In genomic region chr5:34191021-34191420, GRCm38 (mm10) we compare ENCODE assay signal across 11 mouse cellular contexts. TPM values are rescaled to one million over a fixed set of nuclear protein-coding genes. Genes with fewer than 3 reads are reported as not detected.
DNase-seq lines count a peak whose midpoint lies in the region; ATAC-seq and TF ChIP-seq lines count a peak whose summit lies in the region.
"Had no signal": no experiment of that assay in that cellular context is flagged by ENCODE, and none has a peak within 500 bp of the region (broad histone marks: within the 10 kb centered on the region; RNA-seq: fewer than 3 reads in every experiment).

No protein-coding gene starts in this region.

- no peaks in the 10 kb centered on the region for H3K27me3 ChIP-seq in kidney, embryonic 16.5 days (ENCODE audit: insufficient read depth, low read length)
- H3K27me3 ChIP-seq in lung, embryonic 15.5 days: no peaks in the 10 kb centered on the region
- no peaks in the 10 kb centered on the region for H3K27me3 ChIP-seq in intestine, postnatal 0 days (replicated peaks; ENCODE audit: control insufficient read depth, insufficient read depth, low read length)
- H3K27me3 ChIP-seq: heart, embryonic 15.5 days; neural tube, embryonic 12.5 days had no signal

- DNase-seq in kidney, adult 18-20 months: peak; percentile 71
- peak; percentile 51 for DNase-seq in Muller cell, postnatal 12 days (ENCODE audit: inconsistent ontology term)
- peak; percentile 57 for DNase-seq in adrenal gland, postnatal 25 days
- no peak for DNase-seq in spleen, postnatal 4 days (ENCODE audit: low spot score in 2 of 2)
- no peak for DNase-seq in right cerebral cortex, postnatal 14 days
- DNase-seq: liver, postnatal 0 days had no signal

- WGBS in kidney, embryonic 16.5 days: 54% methylated on average over 4 of the region's 4 CpGs
- 39% methylated on average over 4 of the region's 4 CpGs for WGBS in lung, embryonic 15.5 days
- WGBS in intestine, postnatal 0 days: 57% methylated on average over 4 of the region's 4 CpGs

- no peak overlapping the region for H3K4me2 ChIP-seq in kidney, embryonic 16.5 days (replicated peaks; ENCODE audit: low read depth, low read length)
- no peak overlapping the region for H3K4me2 ChIP-seq in lung, embryonic 15.5 days
- H3K4me2 ChIP-seq in intestine, postnatal 0 days (replicated peaks; ENCODE audit: low read depth): no peak overlapping the region
- H3K4me2 ChIP-seq: heart, embryonic 15.5 days; neural tube, embryonic 12.5 days had no signal

- no peak for TF ChIP-seq CTCF in intestine, postnatal 0 days (IDR thresholded peaks at IDR 0.05; ENCODE audit: low read depth)

- H3K36me3 ChIP-seq in kidney, embryonic 16.5 days (ENCODE audit: insufficient read depth, low read length): no peaks in the 10 kb centered on the region
- H3K36me3 ChIP-seq in lung, embryonic 15.5 days: no peaks in the 10 kb centered on the region
- H3K36me3 ChIP-seq in intestine, postnatal 0 days (ENCODE audit: control insufficient read depth, insufficient read depth): no peaks in the 10 kb centered on the region
- H3K36me3 ChIP-seq: heart, embryonic 15.5 days; neural tube, embryonic 12.5 days had no signal

- no peak for ATAC-seq in kidney, embryonic 16.5 days (ENCODE audit: low FRiP score, low TSS enrichment)
- ATAC-seq in lung, embryonic 15.5 days (ENCODE audit: borderline replicate concordance, extremely low read depth, low FRiP score, low TSS enrichment): no peak
- no peak for ATAC-seq in intestine, postnatal 0 days
- ATAC-seq: liver, postnatal 0 days had no signal

- peaks cover 16% of the 10 kb centered on the region for H3K4me1 ChIP-seq in kidney, embryonic 16.5 days (ENCODE audit: insufficient read depth, low read length)
- peaks cover 28% of the 10 kb centered on the region for H3K4me1 ChIP-seq in lung, embryonic 15.5 days
- H3K4me1 ChIP-seq in intestine, postnatal 0 days (replicated peaks; ENCODE audit: control insufficient read depth, insufficient read depth, low read length): no peaks in the 10 kb centered on the region; the same call in none of the 2 replicates

- no peak overlapping the region for H3K4me3 ChIP-seq in kidney, embryonic 16.5 days (ENCODE audit: low read length)
- no peak overlapping the region for H3K4me3 ChIP-seq in lung, embryonic 15.5 days
- no peak overlapping the region for H3K4me3 ChIP-seq in intestine, postnatal 0 days (ENCODE audit: low read depth, low read length)
- H3K4me3 ChIP-seq: heart, embryonic 15.5 days; neural tube, embryonic 12.5 days had no signal

- H3K9ac ChIP-seq in kidney, embryonic 16.5 days (replicated peaks; ENCODE audit: low read length): no peak overlapping the region
- H3K9ac ChIP-seq in lung, embryonic 15.5 days: no peak overlapping the region
- H3K9ac ChIP-seq in intestine, postnatal 0 days (ENCODE audit: low read depth, low read length): no peak overlapping the region
- H3K9ac ChIP-seq: heart, embryonic 15.5 days; liver, postnatal 0 days; neural tube, embryonic 12.5 days had no signal

- no peaks in the 10 kb centered on the region for H3K9me3 ChIP-seq in kidney, embryonic 16.5 days (ENCODE audit: low read length)
- no peaks in the 10 kb centered on the region for H3K9me3 ChIP-seq in lung, embryonic 15.5 days
- no peaks in the 10 kb centered on the region for H3K9me3 ChIP-seq in intestine, postnatal 0 days (ENCODE audit: control insufficient read depth)
- H3K9me3 ChIP-seq: heart, embryonic 15.5 days; neural tube, embryonic 12.5 days had no signal

- H3K27ac ChIP-seq in kidney, embryonic 16.5 days (ENCODE audit: low read length): no peak overlapping the region
- 0 out of 2 replicates have a peak overlapping the region, but pooled peaks have one; percentile 1 for H3K27ac ChIP-seq in lung, embryonic 15.5 days
- no peak overlapping the region for H3K27ac ChIP-seq in intestine, postnatal 0 days (ENCODE audit: low read depth, low read length)
- H3K27ac ChIP-seq: heart, embryonic 15.5 days; neural tube, embryonic 12.5 days had no signal

RNA-seq across cellular contexts. Expression of gene Mxd4, which starts 3.5 kb away (rescaled TPM):
- polyA plus RNA-seq in kidney, embryonic 16.5 days (2015; fragmentation: Nextera tagmentation; extraction: Ambion mirVana): 50.2 and 50.9 TPM in 2 replicates
- 144 and 161 TPM in 2 replicates for total RNA-seq in adrenal gland, postnatal 25 days (2021)
- 44.5 and 50.0 TPM in 2 replicates for polyA plus RNA-seq in lung, embryonic 15.5 days (2015; fragmentation: Nextera tagmentation; extraction: Ambion mirVana)
- 14.1 and 17.7 TPM in 2 replicates for polyA plus RNA-seq in intestine, postnatal 0 days (2015; fragmentation: Nextera tagmentation; extraction: Ambion mirVana)

RNA-seq across cellular contexts. Expression of gene Haus3, which starts 21.7 kb away (rescaled TPM):
- 33.7 and 36.0 TPM in 2 replicates for polyA plus RNA-seq in kidney, embryonic 16.5 days (2015; fragmentation: Nextera tagmentation; extraction: Ambion mirVana)
- total RNA-seq in adrenal gland, postnatal 25 days (2021): 10.1 and 12.5 TPM in 2 replicates
- polyA plus RNA-seq in lung, embryonic 15.5 days (2015; fragmentation: Nextera tagmentation; extraction: Ambion mirVana): 42.2 and 43.9 TPM in 2 replicates
- 9.6 and 10.1 TPM in 2 replicates for polyA plus RNA-seq in intestine, postnatal 0 days (2015; fragmentation: Nextera tagmentation; extraction: Ambion mirVana)

RNA-seq across cellular contexts. Expression of gene Poln, which starts 21.8 kb away (rescaled TPM):
- 0.45 and 1.2 TPM in 2 replicates for polyA plus RNA-seq in kidney, embryonic 16.5 days (2015; fragmentation: Nextera tagmentation; extraction: Ambion mirVana)
- 9.4 and 13.0 TPM in 2 replicates for total RNA-seq in adrenal gland, postnatal 25 days (2021)
- polyA plus RNA-seq in lung, embryonic 15.5 days (2015; fragmentation: Nextera tagmentation; extraction: Ambion mirVana): 0.60 and 1.2 TPM in 2 replicates
- 0.41 TPM in 1 of 2 replicates, not detected in the other for polyA plus RNA-seq in intestine, postnatal 0 days (2015; fragmentation: Nextera tagmentation; extraction: Ambion mirVana)

Comparison
In these comparisons a context has a peak if more than half of its experiments do, and no peak if none do; other contexts are left out.
1. DNase-seq: peak in kidney, adult 18-20 months (single experiment), Muller cell, postnatal 12 days (single experiment) and adrenal gland, postnatal 25 days (single experiment); none in spleen, postnatal 4 days (0 of 2) and right cerebral cortex, postnatal 14 days (single experiment).